ENCODE assay signal across 34 mouse cellular contexts in the genomic region with DNA sequence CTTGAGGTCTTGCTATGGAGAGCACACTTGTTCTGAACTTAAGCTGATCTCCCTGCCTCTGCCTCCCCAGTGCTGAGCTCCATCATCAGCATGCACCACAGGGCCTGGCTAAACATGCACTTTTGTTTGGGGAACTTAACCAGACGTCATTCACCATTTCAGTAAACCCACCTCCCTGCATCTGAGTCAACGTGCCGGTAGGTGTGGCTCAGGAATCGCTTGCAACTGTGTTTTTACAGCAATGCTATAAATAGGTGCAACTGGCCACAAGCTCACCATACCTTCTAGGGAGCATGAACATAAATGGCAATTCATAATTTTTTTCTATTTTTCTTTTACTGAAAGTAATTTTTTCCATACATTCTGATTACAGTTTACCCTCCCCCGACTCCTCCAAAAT. TPM values are rescaled to one million over a fixed set of nuclear protein-coding genes. Genes with fewer than 3 reads are reported as not detected.
"Had no signal": no experiment of that assay in that cellular context is flagged by ENCODE, and none has a peak within 500 bp of the region (broad histone marks: within the 10 kb centered on the region; RNA-seq: fewer than 3 reads in every experiment).

No protein-coding gene starts in this region.

- H3K4me1 ChIP-seq: limb, embryonic 10.5 days; limb, embryonic 12.5 days; limb, embryonic 15.5 days; liver, embryonic 12.5 days; liver, embryonic 13.5 days; liver, embryonic 15.5 days; megakaryocyte, embryonic 14.5 days; midbrain, embryonic 10.5 days; midbrain, embryonic 12.5 days; midbrain, embryonic 13.5 days; midbrain, embryonic 15.5 days; neural tube, embryonic 12.5 days had no signal

- H3K4me3 ChIP-seq: limb, embryonic 10.5 days; limb, embryonic 12.5 days; limb, embryonic 13.5 days; limb, embryonic 15.5 days; liver, embryonic 12.5 days; liver, embryonic 13.5 days; liver, embryonic 15.5 days; lung, embryonic 15.5 days; megakaryocyte, embryonic 14.5 days; midbrain, embryonic 10.5 days; midbrain, embryonic 12.5 days; midbrain, embryonic 13.5 days; midbrain, embryonic 15.5 days; myocyte; neural tube, embryonic 12.5 days had no signal

- DNase-seq: left cerebral cortex, postnatal 4 days; liver; liver, embryonic 13.5 days; liver, postnatal 0 days; lung, adult 18-20 months; lung, adult 2 months; lung, embryonic 14.5 days; lung, postnatal 10 days; lung, postnatal 14 days; lung, postnatal 36 days; lung, postnatal 4 days; midbrain, embryonic 14.5 days had no signal

- H3K9ac ChIP-seq: limb, embryonic 12.5 days; limb, embryonic 13.5 days; limb, embryonic 15.5 days; liver, embryonic 12.5 days; liver, embryonic 13.5 days; liver, embryonic 14.5 days; liver, embryonic 15.5 days; liver, postnatal 0 days; lung, embryonic 14.5 days; lung, embryonic 15.5 days; midbrain, embryonic 12.5 days; midbrain, embryonic 13.5 days; midbrain, embryonic 15.5 days; neural tube, embryonic 12.5 days had no signal

- H3K4me2 ChIP-seq: limb, embryonic 12.5 days; limb, embryonic 13.5 days; limb, embryonic 15.5 days; liver, embryonic 11.5 days; liver, embryonic 12.5 days; liver, embryonic 13.5 days; liver, embryonic 15.5 days; lung, embryonic 14.5 days; lung, embryonic 15.5 days; midbrain, embryonic 11.5 days; midbrain, embryonic 12.5 days; midbrain, embryonic 13.5 days; midbrain, embryonic 15.5 days; neural tube, embryonic 12.5 days had no signal

- H3K36me3 ChIP-seq: limb, embryonic 12.5 days; limb, embryonic 15.5 days; liver, embryonic 12.5 days; liver, embryonic 13.5 days; liver, embryonic 15.5 days; lung, embryonic 15.5 days; midbrain, embryonic 10.5 days had no signal

- H3K27me3 ChIP-seq: limb, embryonic 12.5 days; limb, embryonic 13.5 days; limb, embryonic 15.5 days; liver, embryonic 12.5 days; liver, embryonic 13.5 days; liver, embryonic 15.5 days; lung, embryonic 15.5 days; megakaryocyte, embryonic 14.5 days; midbrain, embryonic 12.5 days; midbrain, embryonic 13.5 days; midbrain, embryonic 15.5 days; neural tube, embryonic 12.5 days had no signal

- H3K9me3 ChIP-seq: limb, embryonic 10.5 days; limb, embryonic 12.5 days; limb, embryonic 13.5 days; limb, embryonic 15.5 days; liver, embryonic 12.5 days; liver, embryonic 13.5 days; liver, embryonic 15.5 days; lung, embryonic 15.5 days; midbrain, embryonic 10.5 days; midbrain, embryonic 12.5 days; midbrain, embryonic 13.5 days; midbrain, embryonic 15.5 days; neural tube, embryonic 12.5 days had no signal

- H3K27ac ChIP-seq: limb, embryonic 10.5 days; limb, embryonic 12.5 days; limb, embryonic 13.5 days; limb, embryonic 15.5 days; liver, embryonic 12.5 days; liver, embryonic 13.5 days; liver, embryonic 14.5 days; liver, embryonic 15.5 days; lung, embryonic 15.5 days; macrophage; midbrain, embryonic 10.5 days; midbrain, embryonic 12.5 days; midbrain, embryonic 13.5 days; midbrain, embryonic 15.5 days; neural tube, embryonic 12.5 days had no signal

RNA-seq across cellular contexts. Expression of a gene that starts 14.8 kb away (rescaled TPM):
- total RNA-seq: megakaryocyte progenitor cell, adult 5-6 weeks; megakaryocyte, adult 5-6 weeks; megakaryocyte-erythroid progenitor cell, adult 5-6 weeks; monocyte, adult 5-6 weeks had no signal
- polyA plus RNA-seq: macrophage, myocyte had no signal
